Mouse (Mus musculus) ZHBTc4 (cell line): ENCODE measurements around the gene Brd2.
A peak's percentile ranks its signal among the peaks of the same experiment; 100 is the strongest.

ENCODE experiments used
- DNase-seq: peaks from one replicate; pipeline ENCODE4 v3.0.0-alpha.2; 2011; ENCODE audit warnings: low read depth, low spot score

Gene Brd2

GRCm38 (mm10) chr17:34088124-34088523 lies 34.3 kb downstream of the Brd2 start:
- DNase-seq, result no peak

DNA sequence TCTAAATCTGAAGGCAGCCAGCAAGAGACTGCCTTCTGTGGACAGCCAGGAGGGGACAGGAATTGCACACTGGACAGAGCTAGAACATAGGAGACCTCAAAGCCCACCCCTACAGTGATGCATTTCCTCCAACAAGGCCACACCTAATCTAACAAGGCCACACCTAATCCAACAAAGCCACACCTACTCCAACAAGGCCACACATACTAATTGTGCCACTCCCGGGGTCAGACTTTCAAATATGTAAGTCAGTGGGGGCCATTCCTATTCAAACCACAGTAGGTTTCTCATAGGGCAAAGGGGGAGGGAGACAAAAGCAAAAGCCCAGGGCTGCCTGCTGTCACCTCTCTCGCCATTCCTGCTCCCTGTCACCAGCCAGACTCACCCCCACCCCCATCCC lies 35.0 kb downstream of the Brd2 start:
- DNase-seq, result peak; percentile 64

DNA sequence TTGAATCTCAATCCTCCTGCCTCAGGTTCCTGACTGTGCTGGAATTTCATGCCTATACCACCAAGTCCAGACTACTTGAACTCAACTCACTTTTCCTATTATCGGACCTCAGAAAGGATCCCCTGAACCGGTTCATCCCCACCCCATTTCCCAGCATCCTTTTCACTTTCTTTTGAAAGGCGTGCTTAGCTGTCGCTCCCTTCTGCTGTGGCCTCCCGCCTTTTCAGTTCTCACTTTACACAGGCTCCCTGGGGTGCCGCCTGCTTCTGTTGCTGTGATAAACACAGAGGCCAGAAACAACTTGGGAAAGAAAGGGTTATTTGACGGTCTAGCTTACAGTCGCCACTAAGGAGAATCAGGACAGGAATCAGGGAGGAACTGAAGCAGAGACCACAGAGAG lies 39.3 kb downstream of the Brd2 start:
- DNase-seq, result peak; percentile 66

- DNase-seq, result peak; percentile 82
Observed at GRCm38 (mm10) chr17:34079621-34080020, 42.8 kb downstream of the Brd2 start.

GRCm38 (mm10) chr17:34079002-34079401 lies 43.4 kb downstream of the Brd2 start:
- no peak for DNase-seq

GRCm38 (mm10) chr17:34078148-34078547 lies 44.3 kb downstream of the Brd2 start:
- DNase-seq, result peak; percentile 41

DNA sequence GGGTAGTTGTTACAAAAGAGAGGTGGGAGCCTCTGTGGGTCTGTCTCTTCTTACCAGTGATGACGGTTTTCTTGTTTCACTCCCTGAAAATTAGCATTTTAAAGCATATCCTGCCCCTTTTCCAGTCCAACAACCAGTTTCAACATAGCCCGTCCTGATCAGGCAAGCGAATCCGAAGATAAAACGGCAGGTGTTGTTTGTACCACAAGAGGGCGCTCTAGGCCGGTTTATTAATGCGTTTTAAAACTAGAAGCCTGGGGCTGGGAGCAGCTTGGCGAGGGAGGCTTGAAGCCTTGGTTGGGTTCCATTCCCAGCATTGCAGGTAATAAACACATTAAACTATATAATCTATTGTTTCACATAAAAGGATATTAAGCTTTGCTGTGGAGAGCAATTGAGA lies 44.9 kb downstream of the Brd2 start:
- DNase-seq, result peak; percentile 87

DNA sequence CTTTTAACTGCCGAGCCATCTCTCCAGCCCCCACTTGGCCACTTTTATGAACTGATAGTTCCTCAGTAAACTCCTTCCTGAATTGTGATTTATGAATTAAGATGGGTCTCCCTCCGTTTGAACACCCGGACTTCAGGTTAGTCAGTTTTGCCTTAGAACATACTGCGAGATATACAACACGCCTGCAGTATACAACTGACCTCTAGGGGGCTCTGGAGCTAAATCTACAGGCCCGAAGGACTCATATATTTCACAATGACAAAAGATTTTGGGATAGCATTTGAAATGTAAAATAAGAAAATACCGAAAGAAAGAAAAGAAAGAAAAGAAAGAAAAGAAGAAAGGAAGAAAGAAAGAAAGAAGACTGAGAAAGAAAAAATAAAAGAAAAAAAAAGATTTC lies 47.2 kb downstream of the Brd2 start:
- DNase-seq, result peak; percentile 77

DNA sequence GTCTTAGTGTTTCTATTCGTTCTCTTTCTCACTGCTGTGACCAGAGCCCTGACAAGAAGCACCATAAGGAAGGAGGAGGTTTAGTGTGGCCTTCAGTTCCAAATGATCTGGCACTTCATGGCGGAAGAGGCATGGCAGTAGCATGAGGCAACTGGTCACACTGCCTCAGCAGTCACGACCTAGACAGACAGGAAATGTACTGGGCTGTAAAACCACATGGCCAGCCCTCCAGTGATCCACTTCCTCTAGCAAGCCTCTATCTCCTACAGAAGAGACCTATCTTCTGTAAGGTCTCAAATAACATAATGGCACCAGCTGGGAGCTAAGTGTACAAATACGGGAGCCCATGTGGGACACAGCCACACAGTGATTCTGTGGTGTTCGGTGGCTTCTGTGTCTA lies 50.3 kb downstream of the Brd2 start:
- no peak for DNase-seq

GRCm38 (mm10) chr17:34068864-34069263 lies 53.6 kb downstream of the Brd2 start:
- DNase-seq, result no peak
